Mouse (Mus musculus) hindbrain, embryonic 14.5 days (tissue): ENCODE results near the gene Bhlhe23. TPM values are rescaled to one million over a fixed set of nuclear protein-coding genes. Genes with fewer than 3 reads are reported as not detected.

Experiments
- ATAC-seq: fragments of 200-750 bp; cut with Nextera tagmentation; 2 replicates; pipeline ENCODE4 v1.8.0; 2017; ENCODE audit warnings: moderate number of reproducible peaks, mild to moderate bottlenecking, moderate TSS enrichment, moderate library complexity; ENCODE audit not compliant: low FRiP score
- DNase-seq: peaks from one replicate; pipeline ENCODE4 v3.0.0-alpha.2; 2015; ENCODE audit warnings: low spot score
- H3K27ac ChIP-seq: fragments of 300-500 bp; sonication (generic); 2 replicates; pipeline ENCODE4 v1.5.1; 2014; ENCODE audit warnings: mild to moderate bottlenecking, moderate library complexity
- H3K27me3 ChIP-seq: fragments of 300-500 bp; sonication (generic); 2 replicates; pipeline ENCODE4 v1.6.1; 2014; ENCODE audit warnings: mild to moderate bottlenecking, low read length, mixed read lengths; ENCODE audit not compliant: control insufficient read depth, insufficient read depth
- H3K36me3 ChIP-seq: fragments of 300-500 bp; sonication (generic); replicated peaks from 2 replicates; pipeline ENCODE4 v1.6.1; 2014; ENCODE audit not compliant: control insufficient read depth, insufficient read depth
- H3K4me1 ChIP-seq: fragments of 300-500 bp; sonication (generic); replicated peaks from 2 replicates; pipeline ENCODE4 v1.6.1; 2014; ENCODE audit warnings: antibody characterized with exemption, low read length, mixed read lengths; ENCODE audit not compliant: control insufficient read depth, insufficient read depth
- H3K4me2 ChIP-seq: fragments of 300-500 bp; sonication (generic); replicated peaks from 2 replicates; pipeline ENCODE4 v1.6.1; 2014; ENCODE audit warnings: mild to moderate bottlenecking, moderate library complexity
- H3K4me3 ChIP-seq: fragments of 300-500 bp; sonication (generic); replicated peaks from 2 replicates; pipeline ENCODE4 v1.5.1; 2014; ENCODE audit warnings: mild to moderate bottlenecking, low read length
- H3K9ac ChIP-seq: fragments of 300-500 bp; sonication (generic); 2 replicates; pipeline ENCODE4 v1.6.1; 2014
- H3K9me3 ChIP-seq: fragments of 300-500 bp; sonication (generic); 2 replicates; pipeline ENCODE4 v1.6.1; 2016; ENCODE audit warnings: low read length; ENCODE audit not compliant: control insufficient read depth
- whole genome bisulfite sequencing: fragments of 180-500 bp; shearing (Covaris S2); extraction: QIAGEN DNeasy Blood & Tissue Kit; methylation state at CpG from one replicate; pipeline ENCODE4 v1.1.7; 2014; 5-methylcytosine and 5-hydroxymethylcytosine counted together
- polyA plus RNA-seq: library from polyadenylated mRNA; unstranded; fragments of >200 nt; fragmentation: Nextera tagmentation; extraction: Ambion mirVana; gene quantifications from 2 replicates; pipeline ENCODE4 v1.2.1, GENCODE M21; 2014

The Bhlhe23 gene
- polyA plus RNA-seq, 1 experiment from 2014 or later = 0.36 TPM

GRCm38 (mm10) chr2:180786732-180787131 lies 10.0 kb upstream of the Bhlhe23 start:
- H3K36me3 ChIP-seq = no peaks in the 10 kb centered on the region
- peaks cover 17% of the 10 kb centered on the region for H3K4me1 ChIP-seq
- H3K4me3 ChIP-seq = no peak overlapping the region
- H3K9ac ChIP-seq = no peak overlapping the region
- 0 out of 2 replicates have a peak, but pooled peaks cover 4% of the 10 kb centered on the region for H3K27me3 ChIP-seq
- DNase-seq (peak; percentile 64), ATAC-seq (no peak)
- H3K27ac ChIP-seq = no peak overlapping the region
- no peak overlapping the region for H3K4me2 ChIP-seq
- H3K9me3 ChIP-seq = no peaks in the 10 kb centered on the region

GRCm38 (mm10) chr2:180780282-180780681 lies 3.6 kb upstream of the Bhlhe23 start:
- Histone ChIP-seq H3K36me3 (no peaks in the 10 kb centered on the region), H3K4me3 (no peak overlapping the region), H3K4me1 (peaks cover 11% of the 10 kb centered on the region; the same call in 1 of the 2 replicates), H3K27me3 (peaks cover 56% of the 10 kb centered on the region), H3K27ac (no peak overlapping the region), H3K9ac (no peak overlapping the region), H3K4me2 (no peak overlapping the region), H3K9me3 (no peaks in the 10 kb centered on the region)
- DNase-seq = no peak
- ATAC-seq = no peak
- WGBS = 3% methylated on average over 2 of the region's 2 CpGs

- Histone ChIP-seq H3K4me2 (no peak overlapping the region), H3K9me3 (no peaks in the 10 kb centered on the region), H3K27me3 (peaks cover 64% of the 10 kb centered on the region), H3K9ac (no peak overlapping the region), H3K4me3 (no peak overlapping the region), H3K4me1 (peaks cover 11% of the 10 kb centered on the region; the same call in 1 of the 2 replicates), H3K36me3 (no peaks in the 10 kb centered on the region), H3K27ac (no peak overlapping the region)
- 23% methylated on average over 12 of the region's 12 CpGs for WGBS
- DNase-seq (peak; percentile 89), ATAC-seq (no peak; the same call in 1 of the 2 replicates)
These were observed 2.8 kb upstream of the Bhlhe23 start for GRCm38 (mm10) chr2:180779226-180780104.

- DNase-seq = no peak
- WGBS = 2% methylated on average over 15 of the region's 15 CpGs
These were observed 1.1 kb downstream of the Bhlhe23 start for GRCm38 (mm10) chr2:180775641-180776040.

GRCm38 (mm10) chr2:180775223-180775622 lies 1.5 kb downstream of the Bhlhe23 start:
- H3K4me3 ChIP-seq = 0 out of 2 replicates have a peak overlapping the region, but pooled peaks have one; percentile 32
- H3K27ac ChIP-seq = no peak overlapping the region
- no peaks in the 10 kb centered on the region for H3K9me3 ChIP-seq
- 2% methylated on average over 12 of the region's 12 CpGs for WGBS
- no peak for DNase-seq
- H3K4me2 ChIP-seq = no peak overlapping the region
- peaks cover 11% of the 10 kb centered on the region; the same call in 1 of the 2 replicates for H3K4me1 ChIP-seq
- ATAC-seq = no peak
- no peak overlapping the region for H3K9ac ChIP-seq
- no peaks in the 10 kb centered on the region for H3K36me3 ChIP-seq
- H3K27me3 ChIP-seq = peaks cover 77% of the 10 kb centered on the region

More at GRCm38 (mm10) chr2:180775641-180776040, 1.1 kb downstream of the Bhlhe23 start:
- Histone ChIP-seq H3K27ac (no peak overlapping the region), H3K9ac (no peak overlapping the region), H3K4me1 (peaks cover 11% of the 10 kb centered on the region; the same call in 1 of the 2 replicates), H3K27me3 (peaks cover 77% of the 10 kb centered on the region), H3K9me3 (no peaks in the 10 kb centered on the region), H3K4me3 (peak overlapping the region; percentile 32), H3K36me3 (no peaks in the 10 kb centered on the region), H3K4me2 (peak overlapping the region; percentile 50; the same call in 1 of the 2 replicates)
- ATAC-seq = no peak

- H3K9me3 ChIP-seq = no peaks in the 10 kb centered on the region
- H3K9ac ChIP-seq = no peak overlapping the region
- H3K4me3 ChIP-seq = no peak overlapping the region
- no peak for ATAC-seq
- no peaks in the 10 kb centered on the region for H3K27me3 ChIP-seq
- WGBS = 68% methylated on average over 7 of the region's 7 CpGs
- H3K4me2 ChIP-seq = no peak overlapping the region
- H3K4me1 ChIP-seq = 0 out of 2 replicates have a peak, but pooled peaks cover 4% of the 10 kb centered on the region
- no peak for DNase-seq
- H3K36me3 ChIP-seq = no peaks in the 10 kb centered on the region
- H3K27ac ChIP-seq = no peak overlapping the region
These were observed 11.0 kb downstream of the Bhlhe23 start for GRCm38 (mm10) chr2:180765713-180766112.

GRCm38 (mm10) chr2:180764986-180765385 lies 11.7 kb downstream of the Bhlhe23 start:
- DNase-seq (no peak), ATAC-seq (no peak)
- Histone ChIP-seq H3K27me3 (no peaks in the 10 kb centered on the region), H3K36me3 (no peaks in the 10 kb centered on the region), H3K4me1 (0 out of 2 replicates have a peak, but pooled peaks cover 4% of the 10 kb centered on the region), H3K9me3 (no peaks in the 10 kb centered on the region), H3K27ac (no peak overlapping the region), H3K4me3 (no peak overlapping the region), H3K9ac (no peak overlapping the region), H3K4me2 (no peak overlapping the region)
- 32% methylated on average over 11 of the region's 11 CpGs for WGBS

- H3K9ac ChIP-seq = no peak overlapping the region
- 14% methylated on average over 15 of the region's 15 CpGs for WGBS
- H3K4me3 ChIP-seq = no peak overlapping the region
- H3K9me3 ChIP-seq = no peaks in the 10 kb centered on the region
- no peak overlapping the region for H3K4me2 ChIP-seq
- H3K4me1 ChIP-seq = peaks cover 8% of the 10 kb centered on the region
- DNase-seq (peak; percentile 40), ATAC-seq (peak; percentile 66)
- no peaks in the 10 kb centered on the region for H3K27me3 ChIP-seq
- H3K36me3 ChIP-seq = no peaks in the 10 kb centered on the region
- H3K27ac ChIP-seq = peak overlapping the region; percentile 61
These were observed 18.0 kb downstream of the Bhlhe23 start for GRCm38 (mm10) chr2:180758513-180759263.

GRCm38 (mm10) chr2:180756786-180757185 lies 19.9 kb downstream of the Bhlhe23 start:
- H3K9me3 ChIP-seq = no peaks in the 10 kb centered on the region
- DNase-seq (no peak), ATAC-seq (no peak)
- no peaks in the 10 kb centered on the region for H3K36me3 ChIP-seq
- no peak overlapping the region for H3K9ac ChIP-seq
- no peak overlapping the region for H3K4me3 ChIP-seq
- H3K4me1 ChIP-seq = peaks cover 8% of the 10 kb centered on the region
- H3K27ac ChIP-seq = no peak overlapping the region
- WGBS = 12% methylated on average over 2 of the region's 2 CpGs
- H3K4me2 ChIP-seq = no peak overlapping the region
- no peaks in the 10 kb centered on the region for H3K27me3 ChIP-seq
